In the genomic region with DNA sequence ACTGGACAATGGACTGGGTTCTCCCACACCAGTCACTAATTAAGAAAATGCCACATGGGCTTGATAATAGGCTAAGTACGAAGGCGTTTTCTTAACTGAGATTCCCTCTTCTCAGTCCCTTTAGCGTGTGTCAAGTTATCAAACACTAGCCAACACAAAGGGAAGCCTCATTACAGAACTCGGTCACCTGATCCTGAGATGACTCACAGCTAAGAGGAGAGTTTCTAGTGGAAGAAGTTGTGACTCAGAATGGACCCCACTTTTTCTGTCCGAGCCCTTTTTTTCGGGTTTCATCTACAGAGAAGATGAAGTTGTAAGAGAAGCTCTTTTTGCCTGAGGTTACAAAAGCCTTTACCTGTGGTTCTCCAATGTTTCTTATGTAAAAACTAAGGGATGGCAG, we compare ENCODE assay signal across 27 mouse cellular contexts. TPM values are rescaled to one million over a fixed set of nuclear protein-coding genes. Genes with fewer than 3 reads are reported as not detected.
A peak's percentile ranks its signal among the peaks of the same experiment; 100 is the strongest.
DNase-seq lines count a peak whose midpoint lies in the region; TF ChIP-seq lines count a peak whose summit lies in the region.
"Had no signal": no experiment of that assay in that cellular context is flagged by ENCODE, and none has a peak within 500 bp of the region (broad histone marks: within the 10 kb centered on the region; RNA-seq: fewer than 3 reads in every experiment).

No protein-coding gene starts in this region.

- TF ChIP-seq CTCF in embryonic fibroblast, embryonic 13.5 days (IDR thresholded peaks at IDR 0.05; ENCODE audit: borderline replicate concordance, insufficient read depth, low read length), result no peak
- TF ChIP-seq CTCF in cerebellum, adult 2 months (IDR thresholded peaks at IDR 0.05; ENCODE audit: borderline replicate concordance, insufficient read depth, low read depth, low read length), result no peak

- no peaks in the 10 kb centered on the region for H3K27me3 ChIP-seq in cerebellum, adult 2 months (ENCODE audit: control insufficient read depth, insufficient read depth, low read length)
- H3K27me3 ChIP-seq: forebrain, embryonic 13.5 days; hindbrain, embryonic 12.5 days; hindbrain, embryonic 15.5 days had no signal

- DNase-seq in 3134 (ENCODE audit: extremely low read depth, insufficient read length, low spot score), result peak; percentile 13
- peak; percentile 45 for DNase-seq in A20 (ENCODE audit: low read depth, low spot score)
- peak; percentile 44 for DNase-seq in Muller cell, postnatal 12 days (ENCODE audit: inconsistent ontology term)
- no peak for DNase-seq in cerebellum, adult 2 months
- DNase-seq in gastrocnemius, postnatal 10 days, result no peak
- no peak for DNase-seq in frontal cortex, adult 2 months (ENCODE audit: extremely low spot score in 1 of 2, low spot score in 1 of 2)
- DNase-seq in adrenal gland, postnatal 25 days, result no peak
- DNase-seq: adrenal gland, adult 2 months; adrenal gland, postnatal 14 days; B cell, adult 2 months; cerebellum, adult 18-20 months; cerebellum, adult 9-11 months; cerebellum, postnatal 25 days; gastrocnemius, postnatal 36 days; heart, adult 2 months; kidney, adult 2 months had no signal

- TF ChIP-seq POLR2A in embryonic fibroblast, embryonic 13.5 days (IDR thresholded peaks at IDR 0.05; ENCODE audit: low read depth, low read length), result no peak
- TF ChIP-seq POLR2A in cerebellum, adult 2 months (IDR thresholded peaks at IDR 0.05; ENCODE audit: borderline replicate concordance, insufficient read depth, low read length), result no peak

- 78% methylated on average over 6 of the region's 6 CpGs for WGBS in cerebellum, adult 2 months

- peaks cover 28% of the 10 kb centered on the region for H3K4me1 ChIP-seq in embryonic fibroblast, embryonic 13.5 days (ENCODE audit: control insufficient read depth, insufficient read depth, low read length)
- no peaks in the 10 kb centered on the region for H3K4me1 ChIP-seq in cerebellum, adult 2 months (ENCODE audit: control insufficient read depth, insufficient read depth, low read length)

- H3K27ac ChIP-seq in embryonic fibroblast, embryonic 13.5 days (ENCODE audit: insufficient read depth, low read length), result peak overlapping the region; percentile 12; the same call in 1 of the 2 replicates
- H3K27ac ChIP-seq in cerebellum, adult 2 months (ENCODE audit: insufficient read depth, low read length), result no peak overlapping the region
- H3K27ac ChIP-seq: embryonic facial prominence, embryonic 10.5 days; embryonic facial prominence, embryonic 13.5 days; forebrain, embryonic 10.5 days; forebrain, embryonic 13.5 days; heart, adult 2 months; hindbrain, embryonic 12.5 days; hindbrain, embryonic 15.5 days had no signal

- H3K4me3 ChIP-seq in embryonic fibroblast, embryonic 13.5 days (ENCODE audit: insufficient read depth, low read length), result no peak overlapping the region
- no peak overlapping the region for H3K4me3 ChIP-seq in cerebellum, adult 2 months (replicated peaks; ENCODE audit: insufficient read depth, low read depth, low read length)
- H3K4me3 ChIP-seq: embryonic facial prominence, embryonic 10.5 days; embryonic facial prominence, embryonic 13.5 days; forebrain, embryonic 10.5 days; forebrain, embryonic 13.5 days; heart, adult 2 months; hindbrain, embryonic 12.5 days; hindbrain, embryonic 15.5 days had no signal

RNA-seq across cellular contexts. Expression of gene Slit3, which starts 38.0 kb away (rescaled TPM):
- polyA plus RNA-seq in embryonic fibroblast, embryonic 13.5 days (2011; ENCODE audit: insufficient read length, low read depth, missing spikeins), result 179 and 211 TPM in 2 replicates
- 10.0 and 12.7 TPM in 2 replicates for polyA plus RNA-seq in cerebellum, adult 2 months (2012; rRNA removed)
- total RNA-seq in gastrocnemius, postnatal 10 days (2021), result 10 to 100 TPM; 12.5 to 17.9 TPM
- polyA plus RNA-seq in frontal cortex, adult 2 months (2012; rRNA removed), result 10.8 and 11.3 TPM in 2 replicates
- total RNA-seq in adrenal gland, postnatal 25 days (2021), result 39.1 and 40.6 TPM in 2 replicates
- total RNA-seq: common myeloid progenitor, adult 5-6 weeks; granulocyte monocyte progenitor cell, adult 5-6 weeks; hematopoietic stem cell, adult 5-6 weeks had no signal
- polyA plus RNA-seq: CD4-positive, CD25-positive, alpha-beta regulatory T cell, adult 4 months had no signal

Comparison
In these comparisons a context has a peak if more than half of its experiments do, and no peak if none do; other contexts are left out.
1. DNase-seq: peak in 3134 (single experiment), A20 (single experiment) and Muller cell, postnatal 12 days (single experiment); none in cerebellum, adult 2 months (0 of 2), gastrocnemius, postnatal 10 days (single experiment), frontal cortex, adult 2 months (0 of 2) and adrenal gland, postnatal 25 days (single experiment).
2. RNA of gene Slit3, which starts 38.0 kb away (polyA plus RNA-seq): 179 to 211 TPM in embryonic fibroblast, embryonic 13.5 days; 10.8 to 11.3 TPM in frontal cortex, adult 2 months and 10.0 to 12.7 TPM in cerebellum, adult 2 months; every median in the first group is over 10 times any median in the second.